Comparison of ENCODE assay signal across 10 mouse cellular contexts in genomic region chr11:40600773-40601571, GRCm38 (mm10).
DNase-seq lines count a peak whose midpoint lies in the region; ATAC-seq and TF ChIP-seq lines count a peak whose summit lies in the region.
"Had no signal": no experiment of that assay in that cellular context is flagged by ENCODE, and none has a peak within 500 bp of the region (broad histone marks: within the 10 kb centered on the region; RNA-seq: fewer than 3 reads in every experiment).

No protein-coding gene starts in this region.

- H3K27me3 ChIP-seq in forebrain, embryonic 16.5 days (replicated peaks; ENCODE audit: control insufficient read depth, insufficient read depth, low read length), result no peaks in the 10 kb centered on the region
- no peaks in the 10 kb centered on the region for H3K27me3 ChIP-seq in midbrain, embryonic 12.5 days
- no peaks in the 10 kb centered on the region for H3K27me3 ChIP-seq in stomach, postnatal 0 days (ENCODE audit: control insufficient read depth, insufficient read depth, low read length)

- TF ChIP-seq POLR2A in brain, embryonic 14.5 days (IDR thresholded peaks at IDR 0.05; ENCODE audit: borderline replicate concordance, extremely low read depth, insufficient read depth, insufficient read length, poor library complexity, severe bottlenecking), result no peak

- H3K4me2 ChIP-seq in forebrain, embryonic 16.5 days (ENCODE audit: low read length), result peak overlapping the region; percentile 4; the same call in 1 of the 2 replicates
- peak overlapping the region; percentile 28; the same call in 1 of the 2 replicates for H3K4me2 ChIP-seq in midbrain, embryonic 12.5 days (replicated peaks)
- H3K4me2 ChIP-seq in stomach, postnatal 0 days (replicated peaks; ENCODE audit: low read depth), result no peak overlapping the region

- no peak overlapping the region for H3K4me3 ChIP-seq in forebrain, embryonic 16.5 days (replicated peaks; ENCODE audit: low read length)
- H3K4me3 ChIP-seq in midbrain, embryonic 12.5 days, result no peak overlapping the region
- H3K4me3 ChIP-seq in stomach, postnatal 0 days (ENCODE audit: low read depth, low read length), result no peak overlapping the region
- H3K4me3 ChIP-seq: limb, embryonic 10.5 days had no signal

- H3K36me3 ChIP-seq in forebrain, embryonic 16.5 days (ENCODE audit: control insufficient read depth, insufficient read depth), result no peaks in the 10 kb centered on the region
- no peaks in the 10 kb centered on the region for H3K36me3 ChIP-seq in midbrain, embryonic 12.5 days
- no peaks in the 10 kb centered on the region for H3K36me3 ChIP-seq in stomach, postnatal 0 days (ENCODE audit: control insufficient read depth, insufficient read depth, low read length)
- H3K36me3 ChIP-seq: limb, embryonic 10.5 days had no signal

- no peak for TF ChIP-seq EP300 in stomach, postnatal 0 days (optimal IDR thresholded peaks at IDR 0.05)

- no peaks in the 10 kb centered on the region for H3K9me3 ChIP-seq in forebrain, embryonic 16.5 days (ENCODE audit: control insufficient read depth, low read length)
- H3K9me3 ChIP-seq in midbrain, embryonic 12.5 days, result no peaks in the 10 kb centered on the region
- no peaks in the 10 kb centered on the region for H3K9me3 ChIP-seq in stomach, postnatal 0 days (ENCODE audit: control insufficient read depth, low read length)
- H3K9me3 ChIP-seq: limb, embryonic 10.5 days had no signal

- intact Hi-C loops in heart, postnatal 10 days (cut with DNase I), result loop anchor here (2.0 to 10.0 kb wide), 2 partner anchors 1012 to 1656 kb away; no protein-coding TSS in a partner anchor

- H3K4me1 ChIP-seq in forebrain, embryonic 16.5 days (replicated peaks; ENCODE audit: control insufficient read depth, insufficient read depth, low read length), result peaks cover 12% of the 10 kb centered on the region
- peaks cover 15% of the 10 kb centered on the region for H3K4me1 ChIP-seq in midbrain, embryonic 12.5 days
- H3K4me1 ChIP-seq in stomach, postnatal 0 days (replicated peaks; ENCODE audit: control insufficient read depth, insufficient read depth), result no peaks in the 10 kb centered on the region

- peak; percentile 85 for ATAC-seq in forebrain, embryonic 16.5 days
- ATAC-seq in midbrain, embryonic 12.5 days (ENCODE audit: low FRiP score, low read depth), result no peak; the same call in 1 of the 2 replicates
- ATAC-seq in stomach, postnatal 0 days (ENCODE audit: low FRiP score, low TSS enrichment), result no peak

- H3K9ac ChIP-seq in forebrain, embryonic 16.5 days (replicated peaks; ENCODE audit: low read depth, low read length), result no peak overlapping the region
- no peak overlapping the region for H3K9ac ChIP-seq in midbrain, embryonic 12.5 days (replicated peaks)
- H3K9ac ChIP-seq in stomach, postnatal 0 days (ENCODE audit: low read length), result no peak overlapping the region

- peak overlapping the region; percentile 21 for H3K27ac ChIP-seq in forebrain, embryonic 16.5 days (ENCODE audit: low read length)
- H3K27ac ChIP-seq in midbrain, embryonic 12.5 days (replicated peaks), result peak overlapping the region; percentile 11; the same call in 1 of the 2 replicates
- no peak overlapping the region for H3K27ac ChIP-seq in stomach, postnatal 0 days (replicated peaks)
- H3K27ac ChIP-seq: kidney, postnatal 0 days; limb, embryonic 10.5 days had no signal

- TF ChIP-seq CTCF in brain, embryonic 14.5 days (IDR thresholded peaks at IDR 0.05; ENCODE audit: borderline replicate concordance, extremely low read depth, insufficient read depth, insufficient read length), result no peak
- TF ChIP-seq CTCF in stomach, postnatal 0 days (IDR thresholded peaks at IDR 0.05; ENCODE audit: low read depth), result no peak

- 15% methylated on average over 11 of the region's 11 CpGs for WGBS in forebrain, embryonic 16.5 days
- 24% methylated on average over 11 of the region's 11 CpGs for WGBS in midbrain, embryonic 12.5 days
- WGBS in stomach, postnatal 0 days, result 19% methylated on average over 11 of the region's 11 CpGs

- DNase-seq in brain, embryonic 14.5 days (ENCODE audit: low read depth), result peak; percentile 76
- peak; percentile 7 for DNase-seq in cerebellum, adult 8-10 months
- no peak for DNase-seq in heart, postnatal 10 days
- no peak for DNase-seq in stomach, postnatal 0 days (ENCODE audit: low spot score)
- no peak for DNase-seq in natural killer cell, adult 2 months (ENCODE audit: low spot score in 2 of 2)
- DNase-seq: thymus, postnatal 36 days had no signal

Comparison
In these comparisons a context has a peak if more than half of its experiments do, and no peak if none do; other contexts are left out.
1. DNase-seq: peak in brain, embryonic 14.5 days (single experiment) and cerebellum, adult 8-10 months (single experiment); none in heart, postnatal 10 days (0 of 2), stomach, postnatal 0 days (single experiment) and natural killer cell, adult 2 months (0 of 2).